Mouse (Mus musculus) myocyte (in vitro differentiated cells): ENCODE results near the gene Ebi3.

Experiments
- CEBPB ChIP-seq: IDR thresholded peaks from 2 replicates; pipeline ENCODE4 v1.6.1; 2011; ENCODE audit warnings: mild to moderate bottlenecking, moderate library complexity; ENCODE audit not compliant: poor library complexity, insufficient read depth, severe bottlenecking
- E2F4 ChIP-seq: IDR thresholded peaks from one replicate; pipeline ENCODE4 v1.6.1; 2011; ENCODE audit warnings: mild to moderate bottlenecking, control low read depth, moderate library complexity; ENCODE audit not compliant: insufficient read depth
- MAX ChIP-seq: IDR thresholded peaks from one replicate; pipeline ENCODE4 v1.6.1; 2011; ENCODE audit warnings: low read depth, mild to moderate bottlenecking, control low read depth
- MYOD1 ChIP-seq, 3 experiments: IDR thresholded peaks; one replicate each; pipeline ENCODE4 v1.6.1; 2011; ENCODE audit warnings: control low read depth in 2 of 3, low read depth in 2 of 3, mild to moderate bottlenecking in 2 of 3, moderate library complexity in 1 of 3; ENCODE audit not compliant: insufficient read length in 2 of 3, control insufficient read depth in 1 of 3
- MYOG ChIP-seq, 3 experiments: IDR thresholded peaks; one replicate each; pipeline ENCODE4 v1.6.1; 2011; ENCODE audit warnings: control low read depth in 2 of 3, low read depth in 2 of 3, mild to moderate bottlenecking in 2 of 3; ENCODE audit not compliant: insufficient read length in 2 of 3, control insufficient read depth in 1 of 3, insufficient read depth in 1 of 3
- POLR2A ChIP-seq: IDR thresholded peaks from one replicate; pipeline ENCODE4 v1.6.1; 2011; ENCODE audit warnings: low read depth, mild to moderate bottlenecking, control low read depth, moderate library complexity; ENCODE audit not compliant: insufficient read length
- POLR2AphosphoS2 ChIP-seq: IDR thresholded peaks from one replicate; pipeline ENCODE4 v1.6.1; 2011; ENCODE audit warnings: low read depth, control low read depth; ENCODE audit not compliant: insufficient read length
- TCF12 ChIP-seq: IDR thresholded peaks from one replicate; pipeline ENCODE4 v1.6.1; 2011; ENCODE audit warnings: mild to moderate bottlenecking, control low read depth; ENCODE audit not compliant: poor library complexity, insufficient read depth, severe bottlenecking
- TCF3 ChIP-seq: IDR thresholded peaks from one replicate; pipeline ENCODE4 v1.6.1; 2011; ENCODE audit warnings: low read depth, control low read depth; ENCODE audit not compliant: insufficient read length
- USF1 ChIP-seq: IDR thresholded peaks from one replicate; pipeline ENCODE4 v1.6.1; 2011; ENCODE audit warnings: low read depth, mild to moderate bottlenecking, control low read depth, moderate library complexity

DNA sequence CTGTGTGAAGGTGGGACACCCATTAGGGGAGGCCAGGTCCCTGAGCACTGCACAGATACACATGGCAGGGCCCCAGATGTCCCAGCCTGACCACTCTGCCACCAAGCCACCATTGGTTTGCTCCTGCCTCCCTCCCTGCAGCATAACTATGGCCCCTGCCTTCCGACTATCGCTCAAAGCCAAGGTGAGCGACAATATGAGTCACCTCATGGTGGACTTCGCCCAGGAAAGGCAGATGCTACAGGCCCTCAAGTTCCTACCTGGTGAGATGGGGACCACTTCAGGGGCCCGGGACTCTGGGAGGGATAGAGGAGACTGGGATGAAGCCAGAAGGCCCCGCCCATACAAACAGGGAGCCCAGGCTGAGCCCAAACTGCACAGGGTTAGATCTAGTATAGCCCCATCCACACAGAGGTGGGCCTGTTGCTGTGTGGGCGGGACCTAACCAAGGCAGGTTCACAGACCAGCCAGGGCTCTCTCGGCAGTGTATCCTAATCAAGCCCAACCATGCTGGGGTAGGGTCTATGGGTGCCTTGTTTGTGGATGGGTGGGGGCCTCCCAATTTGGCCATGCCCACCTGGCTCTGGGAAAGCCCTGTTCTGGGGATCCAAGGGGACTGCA is 37.9 kb downstream of the Ebi3 start:
- no peak for TF ChIP-seq POLR2A
- no peak for TF ChIP-seq CEBPB
- TF ChIP-seq POLR2AphosphoS2 = no peak
- TF ChIP-seq MYOG (IDR thresholded peaks at IDR 0.05; ENCODE audit: control insufficient read depth in 1 of 3, insufficient read depth in 1 of 3, insufficient read length in 2 of 3, low read depth in 2 of 3) = no peak
- no peak for TF ChIP-seq E2F4
- TF ChIP-seq TCF3 = no peak
- no peak for TF ChIP-seq TCF12
- no peak for TF ChIP-seq MAX
- no peak for TF ChIP-seq MYOD1 (IDR thresholded peaks at IDR 0.05; ENCODE audit: control insufficient read depth in 1 of 3, insufficient read length in 2 of 3, low read depth in 2 of 3)
- TF ChIP-seq USF1 = no peak
